Mouse (Mus musculus): ENCODE data around the gene Pdx1. TPM values are rescaled to one million over a fixed set of nuclear protein-coding genes. Genes with fewer than 3 reads are reported as not detected.

The Pdx1 gene
- polyA plus RNA-seq, 1 experiment, result 0.32 TPM

DNA sequence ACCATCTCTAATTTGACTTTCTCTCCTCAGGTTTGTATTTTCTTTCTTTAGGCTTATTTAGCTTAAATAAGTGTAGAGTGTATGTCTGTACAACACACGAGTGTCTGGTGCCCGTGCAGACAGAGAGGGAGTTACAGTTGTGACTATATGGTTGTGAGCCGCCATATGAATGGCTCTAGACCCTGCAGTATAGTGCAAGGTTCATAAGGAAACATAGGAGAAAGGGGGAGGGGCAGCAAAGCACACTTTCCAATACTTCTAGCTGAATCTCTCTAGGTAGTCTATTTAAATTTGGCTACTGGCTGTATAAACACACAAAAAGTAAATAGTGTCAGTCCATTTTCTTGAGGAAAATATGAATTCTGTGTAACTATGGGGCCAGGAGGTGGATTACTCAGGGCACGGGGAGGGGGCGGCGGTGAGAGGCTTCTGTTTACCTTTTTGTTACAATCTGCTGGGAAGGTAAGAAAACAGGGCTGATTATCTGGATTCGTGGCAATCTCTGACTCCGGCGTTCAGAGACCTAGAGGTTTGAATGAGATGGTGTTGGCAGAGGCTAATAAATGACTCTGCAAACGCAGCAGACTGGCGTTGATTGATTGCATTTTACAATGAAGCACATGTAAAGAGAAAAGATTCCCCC is 7.7 kb upstream of the Pdx1 start:
- H3K36me3 ChIP-seq (ENCODE audit: control insufficient read depth, insufficient read depth, low read length), result no peaks in the 10 kb centered on the region
- H3K4me3 ChIP-seq (ENCODE audit: low read depth, low read length), result no peak overlapping the region
- no peak overlapping the region for H3K27ac ChIP-seq (ENCODE audit: insufficient read depth, low read depth, low read length)
- H3K4me1 ChIP-seq (ENCODE audit: control insufficient read depth, insufficient read depth, insufficient read length, low read length), result peaks cover 11% of the 10 kb centered on the region; the same call in 1 of the 2 replicates
- TF ChIP-seq CTCF (IDR thresholded peaks at IDR 0.05; ENCODE audit: extremely low read depth, insufficient read length, insufficient replicate concordance, low read depth, low read length) (no peak), POLR2A (IDR thresholded peaks at IDR 0.05; ENCODE audit: low read depth, low read length) (no peak)
- 38% methylated on average over 11 of the region's 11 CpGs for WGBS
- no peaks in the 10 kb centered on the region; the same call in 1 of the 2 replicates for H3K27me3 ChIP-seq (ENCODE audit: control insufficient read depth, insufficient read depth, low read length)

DNA sequence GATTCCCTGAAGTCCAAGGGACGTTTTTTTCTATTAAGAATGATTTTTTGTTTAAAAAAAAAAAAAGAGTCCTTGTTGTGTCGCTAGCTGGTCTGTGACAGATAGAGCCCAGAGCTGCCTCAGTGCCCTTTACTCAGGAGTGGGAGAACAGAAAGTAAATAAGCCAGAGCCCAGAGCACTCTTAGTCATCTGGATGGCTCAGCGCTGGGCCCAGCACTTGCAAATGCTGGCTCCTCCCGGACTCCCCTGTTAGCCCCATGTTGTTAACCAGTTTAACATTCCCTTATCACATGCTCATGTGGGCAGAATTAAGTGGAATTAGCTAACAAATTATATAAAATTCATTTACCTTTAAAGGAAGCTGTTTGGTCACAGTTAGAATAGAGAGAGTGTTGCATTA is 5.8 kb upstream of the Pdx1 start:
- H3K27me3 ChIP-seq (ENCODE audit: control insufficient read depth, insufficient read depth, low read length), result peaks cover 3% of the 10 kb centered on the region
- WGBS, result 21% methylated on average over 4 of the region's 4 CpGs
- no peak overlapping the region for H3K4me3 ChIP-seq (ENCODE audit: low read depth, low read length)
- H3K27ac ChIP-seq (ENCODE audit: insufficient read depth, low read depth, low read length), result no peak overlapping the region
- peaks cover 11% of the 10 kb centered on the region; the same call in 1 of the 2 replicates for H3K4me1 ChIP-seq (ENCODE audit: control insufficient read depth, insufficient read depth, insufficient read length, low read length)
- no peak for TF ChIP-seq CTCF (IDR thresholded peaks at IDR 0.05; ENCODE audit: extremely low read depth, insufficient read length, insufficient replicate concordance, low read depth, low read length)
- no peak for TF ChIP-seq POLR2A (IDR thresholded peaks at IDR 0.05; ENCODE audit: low read depth, low read length)
- H3K36me3 ChIP-seq (ENCODE audit: control insufficient read depth, insufficient read depth, low read length), result no peaks in the 10 kb centered on the region

DNA sequence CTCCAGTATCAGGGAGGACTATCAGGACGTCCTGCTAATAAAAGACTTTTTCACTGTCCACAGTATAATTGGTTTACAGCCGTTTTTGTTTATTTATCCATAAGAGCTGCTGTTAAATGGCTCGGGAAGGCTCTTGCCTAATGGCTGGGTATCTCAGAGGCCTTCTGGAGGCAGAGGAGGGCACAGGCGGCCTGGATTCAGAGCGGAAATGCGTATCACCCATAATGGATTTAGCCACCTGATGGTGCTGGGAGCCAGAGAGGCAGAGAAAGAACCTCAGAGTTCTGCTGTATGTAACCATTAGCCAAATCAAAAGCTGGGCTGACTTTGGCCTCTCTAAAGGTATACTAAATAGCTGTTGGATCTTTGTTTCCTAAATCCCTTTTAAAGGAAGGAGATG is 2.3 kb upstream of the Pdx1 start:
- TF ChIP-seq POLR2A (IDR thresholded peaks at IDR 0.05; ENCODE audit: low read depth, low read length), result no peak
- no peak for TF ChIP-seq CTCF (IDR thresholded peaks at IDR 0.05; ENCODE audit: extremely low read depth, insufficient read length, insufficient replicate concordance, low read depth, low read length)
- H3K27me3 ChIP-seq (ENCODE audit: control insufficient read depth, insufficient read depth, low read length), result peaks cover 29% of the 10 kb centered on the region
- 12% methylated on average over 6 of the region's 6 CpGs for WGBS
- H3K4me3 ChIP-seq (ENCODE audit: low read depth, low read length), result no peak overlapping the region
- H3K36me3 ChIP-seq (ENCODE audit: control insufficient read depth, insufficient read depth, low read length), result no peaks in the 10 kb centered on the region
- H3K4me1 ChIP-seq (ENCODE audit: control insufficient read depth, insufficient read depth, insufficient read length, low read length), result no peaks in the 10 kb centered on the region; the same call in 1 of the 2 replicates
- H3K27ac ChIP-seq (ENCODE audit: insufficient read depth, low read depth, low read length), result no peak overlapping the region

DNA sequence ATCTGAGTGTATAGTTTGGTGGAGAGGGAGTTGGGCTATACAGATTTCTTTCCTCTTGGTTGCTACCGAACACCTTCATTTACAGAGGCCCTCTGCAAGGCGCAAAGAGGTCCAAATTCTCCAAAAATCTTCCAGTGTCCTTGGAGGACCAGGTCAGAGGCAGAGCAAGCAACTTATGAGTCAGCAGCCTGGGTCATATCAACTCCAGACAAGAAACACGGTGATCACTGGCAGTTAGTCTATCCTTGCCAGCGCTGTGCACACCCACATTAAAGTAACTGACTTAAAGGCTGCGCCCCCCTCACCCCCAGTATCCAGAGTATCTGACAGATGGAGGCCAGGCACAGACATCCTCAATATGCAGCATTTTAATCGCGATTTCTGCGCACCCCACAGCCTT is 1.0 kb upstream of the Pdx1 start:
- Histone ChIP-seq H3K27me3 (ENCODE audit: control insufficient read depth, insufficient read depth, low read length) (peaks cover 36% of the 10 kb centered on the region), H3K4me3 (ENCODE audit: low read depth, low read length) (no peak overlapping the region), H3K4me1 (ENCODE audit: control insufficient read depth, insufficient read depth, insufficient read length, low read length) (no peaks in the 10 kb centered on the region; the same call in 1 of the 2 replicates), H3K36me3 (ENCODE audit: control insufficient read depth, insufficient read depth, low read length) (no peaks in the 10 kb centered on the region), H3K27ac (ENCODE audit: insufficient read depth, low read depth, low read length) (no peak overlapping the region)
- no peak for TF ChIP-seq POLR2A (IDR thresholded peaks at IDR 0.05; ENCODE audit: low read depth, low read length)
- no peak for TF ChIP-seq CTCF (IDR thresholded peaks at IDR 0.05; ENCODE audit: extremely low read depth, insufficient read length, insufficient replicate concordance, low read depth, low read length)
- 28% methylated on average over 8 of the region's 8 CpGs for WGBS

DNA sequence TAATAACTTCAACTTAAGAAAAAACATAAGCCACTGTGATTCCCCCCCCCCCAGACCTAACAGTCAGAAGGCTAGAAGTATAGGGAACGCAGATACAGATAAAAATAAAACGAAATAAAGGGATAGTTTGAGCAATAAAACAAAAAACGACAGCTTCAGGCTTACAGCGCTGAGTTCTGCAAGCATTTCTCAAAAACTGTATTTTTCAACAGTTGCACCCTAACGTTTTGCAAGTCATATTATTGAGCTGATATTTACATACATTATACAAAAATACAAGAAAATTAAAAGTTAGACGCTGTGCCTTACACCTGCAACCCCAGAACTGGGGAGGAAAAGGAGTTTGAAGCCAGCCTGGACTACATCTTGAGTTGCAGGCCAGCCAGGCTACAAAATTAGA is 388 bp upstream of the Pdx1 start:
- H3K27ac ChIP-seq (ENCODE audit: insufficient read depth, low read depth, low read length), result no peak overlapping the region
- no peaks in the 10 kb centered on the region; the same call in 1 of the 2 replicates for H3K4me1 ChIP-seq (ENCODE audit: control insufficient read depth, insufficient read depth, insufficient read length, low read length)
- TF ChIP-seq CTCF (IDR thresholded peaks at IDR 0.05; ENCODE audit: extremely low read depth, insufficient read length, insufficient replicate concordance, low read depth, low read length), result no peak
- WGBS, result 20% methylated on average over 6 of the region's 6 CpGs
- peaks cover 40% of the 10 kb centered on the region for H3K27me3 ChIP-seq (ENCODE audit: control insufficient read depth, insufficient read depth, low read length)
- no peaks in the 10 kb centered on the region for H3K36me3 ChIP-seq (ENCODE audit: control insufficient read depth, insufficient read depth, low read length)
- H3K4me3 ChIP-seq (ENCODE audit: low read depth, low read length), result no peak overlapping the region

DNA sequence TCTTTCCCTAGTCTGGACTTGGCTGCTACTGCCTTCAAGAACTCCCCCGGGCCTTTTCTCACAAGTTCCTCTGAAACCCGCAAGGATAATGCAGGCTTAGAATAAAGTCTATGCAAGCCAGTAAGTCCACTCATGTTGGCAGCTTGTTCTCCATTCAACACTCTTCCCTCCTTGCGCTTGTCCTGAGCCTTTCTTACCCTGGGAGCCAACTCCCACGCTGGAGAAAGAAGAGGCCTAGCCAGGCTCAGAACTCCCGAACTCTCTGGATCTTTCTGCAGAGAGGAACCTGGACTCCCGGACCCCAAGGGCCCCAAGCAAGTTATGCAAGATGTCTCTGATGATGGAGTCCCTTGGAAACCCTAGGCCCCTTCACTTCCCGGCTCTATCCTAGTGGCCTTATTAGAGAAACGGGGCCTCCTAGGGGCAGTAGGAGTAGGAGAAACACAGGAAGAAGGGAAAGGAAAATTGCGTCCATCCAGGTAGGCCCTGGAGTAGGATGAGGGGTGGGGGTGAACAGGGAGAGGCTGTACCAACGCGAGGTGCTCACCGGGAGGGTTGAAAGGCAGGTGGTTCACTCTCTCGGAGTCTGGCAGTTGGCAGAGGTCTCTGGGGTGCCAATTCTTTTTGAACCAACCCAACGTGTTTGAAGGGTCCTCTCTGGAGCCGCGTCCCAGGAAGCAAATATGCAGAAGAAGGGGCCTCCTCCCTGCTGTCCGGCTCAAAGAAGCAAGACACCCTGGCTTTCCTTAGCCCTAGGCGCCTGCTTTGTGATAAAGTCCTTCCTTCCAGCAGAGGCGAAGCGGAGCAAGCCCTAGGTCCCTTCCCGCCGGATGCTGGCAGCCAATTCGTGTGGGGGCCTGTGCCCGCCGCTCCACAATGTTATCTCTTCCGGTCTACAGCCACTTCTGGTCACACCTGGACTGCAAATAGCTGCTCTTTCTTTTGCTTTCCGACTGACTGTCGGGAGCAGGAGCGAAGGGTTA is 1.2 kb downstream of the Pdx1 start:
- Histone ChIP-seq H3K27me3 (ENCODE audit: control insufficient read depth, insufficient read depth, low read length) (peaks cover 55% of the 10 kb centered on the region), H3K4me1 (ENCODE audit: control insufficient read depth, insufficient read depth, insufficient read length, low read length) (no peaks in the 10 kb centered on the region; the same call in 1 of the 2 replicates), H3K36me3 (ENCODE audit: control insufficient read depth, insufficient read depth, low read length) (no peaks in the 10 kb centered on the region), H3K4me3 (ENCODE audit: low read depth, low read length) (peak overlapping the region; percentile 74), H3K27ac (ENCODE audit: insufficient read depth, low read depth, low read length) (peak overlapping the region; percentile 3; the same call in 1 of the 2 replicates)
- TF ChIP-seq CTCF (IDR thresholded peaks at IDR 0.05; ENCODE audit: extremely low read depth, insufficient read length, insufficient replicate concordance, low read depth, low read length) (no peak), POLR2A (IDR thresholded peaks at IDR 0.05; ENCODE audit: low read depth, low read length) (no peak)
- 27% methylated on average over 29 of the region's 29 CpGs for WGBS

All from small intestine, adult 2 months (tissue).